Mouse (Mus musculus): ENCODE data around the gene Gm11437. TPM values are rescaled to one million over a fixed set of nuclear protein-coding genes. Genes with fewer than 3 reads are reported as not detected.

Gene Gm11437
- polyA plus RNA-seq, 1 experiment = not detected

DNA sequence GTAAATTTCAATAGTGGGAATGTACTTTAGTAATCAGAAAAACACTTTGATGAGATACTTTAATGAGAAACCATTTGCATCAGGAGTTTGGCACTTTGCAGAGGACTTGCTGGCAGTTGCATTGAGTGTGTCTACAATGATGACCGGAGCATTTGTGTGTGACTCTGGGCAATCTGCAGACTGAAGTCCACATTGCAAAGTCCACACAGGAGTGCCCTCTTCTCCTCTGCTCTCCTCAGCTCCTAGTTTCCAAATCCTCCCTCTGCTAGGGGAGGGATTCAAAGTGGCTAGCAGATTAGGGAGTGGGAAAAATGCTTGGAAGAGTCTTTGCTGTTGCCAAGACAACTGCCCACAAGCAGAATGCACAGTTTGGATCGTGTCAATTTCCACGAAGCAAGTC, 21.2 kb downstream of the Gm11437 start:
- Histone ChIP-seq H3K4me3 (ENCODE audit: insufficient read depth, low read length) (no peak overlapping the region), H3K27ac (ENCODE audit: insufficient read depth, low read depth, low read length) (no peak overlapping the region), H3K4me1 (ENCODE audit: control insufficient read depth, insufficient read depth, low read length) (no peaks in the 10 kb centered on the region)
- TF ChIP-seq POLR2A (IDR thresholded peaks at IDR 0.05; ENCODE audit: borderline replicate concordance, low read depth, low read length) = no peak
- TF ChIP-seq CTCF (IDR thresholded peaks at IDR 0.05; ENCODE audit: low read depth, low read length) = no peak

DNA sequence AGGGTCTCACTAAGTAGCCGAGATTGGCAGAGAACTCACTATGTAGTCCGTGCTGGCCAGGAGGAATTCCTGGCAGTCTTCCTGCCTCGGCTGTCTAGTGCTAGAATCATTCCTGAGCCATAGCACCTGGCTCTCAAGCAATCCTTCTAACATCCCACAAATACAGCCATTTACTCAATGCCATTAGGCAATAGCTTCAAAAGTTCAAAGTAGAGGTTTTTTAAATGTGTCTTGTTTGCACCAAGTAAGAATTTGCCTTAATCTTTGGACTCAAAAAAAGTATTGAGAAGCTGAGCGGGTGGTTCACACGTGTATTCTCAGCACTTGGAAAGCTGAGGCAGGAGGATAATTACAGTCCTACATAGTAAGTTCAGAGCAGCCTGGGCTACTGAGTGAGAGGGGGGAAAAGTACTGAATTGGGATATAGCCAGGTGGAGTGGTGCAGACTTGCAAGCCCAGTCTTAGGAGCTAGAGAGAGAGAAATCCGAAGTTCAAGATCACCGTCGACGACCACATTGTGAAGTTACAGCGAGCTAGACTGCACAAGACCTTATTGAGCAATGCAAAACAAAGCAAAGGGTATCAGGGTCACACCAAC, 22.0 kb downstream of the Gm11437 start:
- no peak for TF ChIP-seq POLR2A (IDR thresholded peaks at IDR 0.05; ENCODE audit: borderline replicate concordance, low read depth, low read length)
- H3K27ac ChIP-seq (ENCODE audit: insufficient read depth, low read depth, low read length) = no peak overlapping the region

DNA sequence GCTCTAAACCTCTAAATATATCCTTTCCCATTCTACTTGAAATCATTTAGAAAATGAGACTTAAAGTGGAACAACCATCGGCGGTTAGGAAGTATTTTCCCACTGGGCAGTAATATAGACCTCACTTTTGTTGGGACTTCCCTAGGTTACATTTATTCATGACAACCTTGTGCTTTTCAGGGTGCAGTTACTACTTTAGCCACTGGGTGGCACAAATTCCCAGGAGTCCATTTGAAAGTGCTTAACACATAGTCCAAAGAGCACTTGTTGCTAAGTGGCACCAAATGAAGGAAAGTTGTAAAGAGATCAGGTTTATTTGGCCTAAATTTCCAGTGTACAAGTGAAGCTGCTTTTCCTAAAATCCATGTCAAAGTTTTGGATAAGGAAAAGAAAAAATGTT, 25.5 kb downstream of the Gm11437 start:
- no peak overlapping the region for H3K4me3 ChIP-seq (ENCODE audit: insufficient read depth, low read length)
- TF ChIP-seq POLR2A (IDR thresholded peaks at IDR 0.05; ENCODE audit: borderline replicate concordance, low read depth, low read length) = no peak
- no peak for TF ChIP-seq CTCF (IDR thresholded peaks at IDR 0.05; ENCODE audit: low read depth, low read length)
- no peak overlapping the region for H3K27ac ChIP-seq (ENCODE audit: insufficient read depth, low read depth, low read length)
- H3K4me1 ChIP-seq (ENCODE audit: control insufficient read depth, insufficient read depth, low read length) = no peaks in the 10 kb centered on the region

More for the DNA sequence above, 22.0 kb downstream of the Gm11437 start:
- no peaks in the 10 kb centered on the region for H3K4me1 ChIP-seq (ENCODE audit: control insufficient read depth, insufficient read depth, low read length)
- H3K4me3 ChIP-seq (ENCODE audit: insufficient read depth, low read length) = no peak overlapping the region

DNA sequence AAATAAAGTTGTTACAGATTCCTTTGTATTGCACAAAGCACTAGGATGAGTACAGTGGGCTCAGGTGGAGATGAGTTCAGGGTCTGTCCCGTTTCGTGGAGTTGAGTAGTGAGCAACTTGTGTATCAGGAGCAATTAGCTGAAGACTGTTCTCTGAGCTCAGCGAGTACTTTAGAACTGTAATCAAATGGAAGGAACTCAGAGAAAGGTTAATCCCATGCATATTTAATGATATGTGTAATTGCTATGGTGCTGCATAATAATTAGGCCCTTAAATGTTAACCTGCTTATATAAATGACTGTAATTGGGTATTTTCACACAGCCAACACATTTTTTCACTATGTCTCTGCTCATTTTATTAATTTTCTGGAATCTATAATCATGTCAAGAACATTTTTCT, 30.8 kb downstream of the Gm11437 start:
- TF ChIP-seq CTCF (IDR thresholded peaks at IDR 0.05; ENCODE audit: low read depth, low read length) = no peak
- no peak for TF ChIP-seq POLR2A (IDR thresholded peaks at IDR 0.05; ENCODE audit: borderline replicate concordance, low read depth, low read length)
- Histone ChIP-seq H3K27ac (ENCODE audit: insufficient read depth, low read depth, low read length) (no peak overlapping the region), H3K4me3 (ENCODE audit: insufficient read depth, low read length) (no peak overlapping the region), H3K4me1 (ENCODE audit: control insufficient read depth, insufficient read depth, low read length) (no peaks in the 10 kb centered on the region)

DNA sequence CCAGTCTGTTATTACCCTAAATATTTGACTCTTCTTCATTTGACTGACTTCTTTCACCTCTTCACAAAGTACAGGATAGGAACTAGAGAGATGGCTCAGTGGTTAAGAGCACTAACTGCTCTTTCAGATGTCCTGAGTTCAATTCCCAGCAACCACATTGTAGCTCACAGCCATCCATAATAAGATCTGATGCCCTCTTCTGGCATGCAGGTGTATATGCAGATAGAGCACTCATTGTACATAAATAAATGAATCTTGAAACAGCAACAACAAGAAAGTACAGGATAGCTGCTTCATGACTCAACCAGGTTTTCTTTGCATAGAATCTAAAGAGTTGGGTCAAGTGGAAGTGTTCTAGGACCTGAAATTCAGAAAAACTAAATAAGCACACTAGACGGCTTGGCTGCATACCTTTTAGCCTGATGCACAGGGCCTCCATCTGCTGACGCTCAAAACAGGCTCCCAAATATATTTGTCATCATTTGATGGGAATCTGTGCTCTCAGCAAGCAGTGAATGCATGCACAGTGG, 32.9 kb downstream of the Gm11437 start:
- no peak overlapping the region for H3K4me3 ChIP-seq (ENCODE audit: insufficient read depth, low read length)
- no peak overlapping the region for H3K27ac ChIP-seq (ENCODE audit: insufficient read depth, low read depth, low read length)
- no peaks in the 10 kb centered on the region; the same call in 1 of the 2 replicates for H3K4me1 ChIP-seq (ENCODE audit: control insufficient read depth, insufficient read depth, low read length)
- no peak for TF ChIP-seq CTCF (IDR thresholded peaks at IDR 0.05; ENCODE audit: low read depth, low read length)
- TF ChIP-seq POLR2A (IDR thresholded peaks at IDR 0.05; ENCODE audit: borderline replicate concordance, low read depth, low read length) = no peak

DNA sequence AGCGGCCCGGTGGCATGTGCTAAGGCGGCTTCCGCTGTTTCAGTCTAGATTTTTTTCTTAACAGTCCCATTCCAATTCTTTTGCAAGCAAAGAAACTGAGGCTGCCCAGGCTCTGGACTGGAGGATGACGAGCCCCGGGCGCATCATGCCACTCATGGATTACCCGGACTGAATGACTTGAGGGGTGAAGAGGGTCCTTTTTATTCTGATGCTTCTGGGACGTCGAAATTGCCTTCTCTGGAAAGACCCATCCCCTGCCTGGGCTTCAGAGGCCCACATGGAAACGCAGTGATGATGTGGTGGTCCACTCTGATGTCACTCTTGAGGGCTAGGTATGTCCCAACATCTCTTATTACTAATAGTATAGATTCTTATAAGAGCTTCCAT, 37.5 kb downstream of the Gm11437 start:
- H3K27ac ChIP-seq (ENCODE audit: insufficient read depth, low read depth, low read length) = no peak overlapping the region
- TF ChIP-seq POLR2A (IDR thresholded peaks at IDR 0.05; ENCODE audit: borderline replicate concordance, low read depth, low read length) (no peak), CTCF (IDR thresholded peaks at IDR 0.05; ENCODE audit: low read depth, low read length) (no peak)
- H3K4me3 ChIP-seq (ENCODE audit: insufficient read depth, low read length) = peak overlapping the region; percentile 81

DNA sequence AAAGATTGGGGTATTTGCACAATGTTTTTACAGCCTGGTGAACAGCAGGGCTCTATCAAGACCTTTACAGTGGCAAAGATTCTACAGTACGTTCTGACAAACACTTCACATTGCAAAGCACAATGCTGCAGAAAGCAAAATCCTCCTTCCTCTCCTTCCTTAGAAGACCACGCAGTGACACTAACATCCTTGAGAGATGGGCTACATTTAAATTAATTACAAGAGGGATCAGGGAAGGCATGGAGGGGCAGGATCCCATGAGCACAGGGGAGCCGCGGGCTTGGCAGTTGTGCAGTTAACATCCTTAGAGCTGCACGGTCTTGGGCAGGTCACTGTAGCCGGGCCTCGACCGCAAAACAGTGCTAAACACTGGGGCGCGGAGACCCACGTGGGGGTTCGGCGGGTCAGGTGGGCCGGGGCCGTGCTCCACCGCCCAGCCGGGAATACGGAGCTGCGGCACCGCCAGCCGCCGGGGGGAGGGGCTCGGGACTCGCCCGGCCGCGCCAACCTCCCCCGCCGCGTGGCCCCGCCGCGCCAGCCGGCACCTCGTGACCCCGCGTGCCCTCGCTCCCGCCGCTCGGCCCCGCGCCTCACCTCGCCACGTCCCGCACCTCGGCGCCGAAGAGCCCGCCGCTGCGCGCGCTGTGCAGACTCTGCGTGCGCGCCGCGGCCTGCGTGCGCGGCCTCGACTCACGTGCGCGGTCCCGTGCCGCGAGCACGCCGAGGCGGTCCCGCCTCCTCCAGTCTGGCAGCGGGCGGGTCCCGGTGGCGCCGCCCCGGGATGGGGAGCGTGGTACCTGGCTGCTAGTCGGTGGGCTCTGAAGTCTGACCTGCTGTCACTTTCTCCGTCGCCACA, 38.1 kb downstream of the Gm11437 start, which contains the start of the genes Tada2a and Acaca:
Tada2a (minus strand) TSS at position 658 of the 856 bp plus-strand sequence.
Acaca (plus strand) TSS at position 730 of the 856 bp plus-strand sequence.
- H3K27ac ChIP-seq (ENCODE audit: insufficient read depth, low read depth, low read length) = no peak within 1 kb of the TSS
- TF ChIP-seq POLR2A (IDR thresholded peaks at IDR 0.05; ENCODE audit: borderline replicate concordance, low read depth, low read length) = no peak
- no peak for TF ChIP-seq CTCF (IDR thresholded peaks at IDR 0.05; ENCODE audit: low read depth, low read length)
- H3K4me1 ChIP-seq (ENCODE audit: control insufficient read depth, insufficient read depth, low read length) = peaks cover 2% of the 10 kb centered on the region; the same call in 1 of the 2 replicates
- H3K4me3 ChIP-seq (ENCODE audit: insufficient read depth, low read length) = peak within 1 kb of the TSS; percentile 81

More for the DNA sequence above, 37.5 kb downstream of the Gm11437 start:
- H3K4me1 ChIP-seq (ENCODE audit: control insufficient read depth, insufficient read depth, low read length) = peaks cover 2% of the 10 kb centered on the region; the same call in 1 of the 2 replicates

DNA sequence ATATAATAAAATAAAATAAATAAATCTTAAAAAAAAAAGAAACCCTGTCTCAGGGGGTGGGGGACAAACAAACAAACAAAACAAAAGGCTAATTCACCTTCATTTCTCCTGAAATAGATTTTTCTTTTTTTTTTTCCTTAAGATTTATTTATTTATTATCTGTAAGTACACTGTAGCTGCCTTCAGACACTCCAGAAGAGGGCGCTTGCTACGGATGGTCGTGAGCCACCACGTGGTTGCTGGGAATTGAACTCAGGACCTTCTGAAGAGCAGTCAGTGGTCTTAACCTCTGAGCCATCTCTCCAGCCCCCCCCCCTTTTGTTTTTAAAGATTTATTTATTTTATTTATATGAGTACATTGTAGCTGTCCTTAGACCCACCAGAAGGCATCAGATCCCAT, 39.3 kb downstream of the Gm11437 start:
- TF ChIP-seq POLR2A (IDR thresholded peaks at IDR 0.05; ENCODE audit: borderline replicate concordance, low read depth, low read length) = no peak
- TF ChIP-seq CTCF (IDR thresholded peaks at IDR 0.05; ENCODE audit: low read depth, low read length) = no peak
- H3K4me1 ChIP-seq (ENCODE audit: control insufficient read depth, insufficient read depth, low read length) = peaks cover 2% of the 10 kb centered on the region; the same call in 1 of the 2 replicates
- H3K4me3 ChIP-seq (ENCODE audit: insufficient read depth, low read length) = no peak overlapping the region
- H3K27ac ChIP-seq (ENCODE audit: insufficient read depth, low read depth, low read length) = no peak overlapping the region

DNA sequence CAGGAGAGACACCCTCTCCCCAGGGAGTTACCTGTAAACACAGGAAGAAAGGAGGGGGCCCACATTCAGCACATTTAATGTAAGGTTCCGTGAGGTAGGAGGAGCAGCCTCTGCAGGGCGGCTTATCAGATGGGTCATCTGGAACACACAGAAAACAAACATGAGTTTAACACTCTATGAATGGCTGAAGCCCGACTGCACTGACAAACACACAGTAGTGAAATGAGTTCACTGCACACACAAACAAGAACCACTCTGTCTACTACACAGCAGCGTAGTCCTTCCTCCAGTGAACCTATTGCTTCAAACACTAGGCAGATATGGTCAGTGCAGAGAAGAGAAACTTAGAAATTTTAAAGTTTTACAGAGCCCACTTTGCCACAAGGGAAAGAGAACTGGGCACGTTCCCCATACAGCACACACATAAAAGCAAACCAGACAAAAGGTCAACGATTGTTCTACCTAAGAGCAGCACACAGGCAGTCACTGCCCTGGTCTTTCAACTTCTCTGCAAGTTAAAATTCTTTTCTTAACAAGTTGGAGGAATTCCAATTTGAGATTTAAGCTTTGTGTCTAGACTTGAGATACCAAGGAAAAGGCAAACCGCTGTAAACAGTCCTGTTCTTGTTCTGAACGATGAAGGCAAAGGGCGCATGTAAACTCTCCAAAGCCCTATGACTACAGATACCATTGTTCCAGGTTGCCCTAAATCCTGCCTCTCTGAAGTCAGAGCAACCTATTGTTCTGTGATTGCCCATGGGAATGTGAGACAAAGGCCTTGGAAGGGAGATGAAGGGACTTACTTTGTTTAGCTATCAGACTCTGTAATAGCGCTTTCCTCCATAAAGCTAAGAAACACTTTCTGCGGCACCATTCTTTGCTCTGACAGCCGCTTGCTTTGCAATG, 46.0 kb downstream of the Gm11437 start:
- Histone ChIP-seq H3K4me1 (ENCODE audit: control insufficient read depth, insufficient read depth, low read length) (peaks cover 5% of the 10 kb centered on the region), H3K4me3 (ENCODE audit: insufficient read depth, low read length) (no peak overlapping the region), H3K27ac (ENCODE audit: insufficient read depth, low read depth, low read length) (no peak overlapping the region)
- no peak for TF ChIP-seq POLR2A (IDR thresholded peaks at IDR 0.05; ENCODE audit: borderline replicate concordance, low read depth, low read length)
- no peak for TF ChIP-seq CTCF (IDR thresholded peaks at IDR 0.05; ENCODE audit: low read depth, low read length)
